Mouse (Mus musculus) stomach, postnatal 0 days (tissue): Measurements from ENCODE around the gene Lsamp. TPM values are rescaled to one million over a fixed set of nuclear protein-coding genes. Genes with fewer than 3 reads are reported as not detected.

Experiments
- ATAC-seq: fragments of 200-750 bp; cut with Nextera tagmentation; 2 replicates; pipeline ENCODE4 v1.8.0; 2017; ENCODE audit not compliant: low FRiP score, low TSS enrichment
- DNase-seq: peaks from one replicate; pipeline ENCODE4 v3.0.0-alpha.2; 2016; ENCODE audit warnings: low spot score
- H3K27ac ChIP-seq: fragments of 300-500 bp; sonication (generic); replicated peaks from 2 replicates; pipeline ENCODE4 v1.5.1; 2014; ENCODE audit warnings: mild to moderate bottlenecking, control low read depth
- H3K27me3 ChIP-seq: fragments of 300-500 bp; sonication (generic); 2 replicates; pipeline ENCODE4 v1.6.1; 2014; ENCODE audit warnings: low read length; ENCODE audit not compliant: control insufficient read depth, insufficient read depth
- H3K36me3 ChIP-seq: fragments of 300-500 bp; sonication (generic); 2 replicates; pipeline ENCODE4 v1.6.1; 2014; ENCODE audit warnings: low read length, mixed read lengths; ENCODE audit not compliant: control insufficient read depth, insufficient read depth
- H3K4me1 ChIP-seq: fragments of 300-500 bp; sonication (generic); replicated peaks from 2 replicates; pipeline ENCODE4 v1.6.1; 2014; ENCODE audit warnings: antibody characterized with exemption; ENCODE audit not compliant: control insufficient read depth, insufficient read depth
- H3K4me2 ChIP-seq: fragments of 300-500 bp; sonication (generic); replicated peaks from 2 replicates; pipeline ENCODE4 v1.6.1; 2014; ENCODE audit warnings: low read depth, mild to moderate bottlenecking, control low read depth, moderate library complexity
- H3K4me3 ChIP-seq: fragments of 300-500 bp; sonication (generic); 2 replicates; pipeline ENCODE4 v1.5.1; 2014; ENCODE audit warnings: low read depth, low read length, control low read depth
- H3K9ac ChIP-seq: fragments of 300-500 bp; sonication (generic); 2 replicates; pipeline ENCODE4 v1.6.1; 2014; ENCODE audit warnings: mild to moderate bottlenecking, low read length, control low read depth, mixed read lengths
- H3K9me3 ChIP-seq: fragments of 300-500 bp; sonication (generic); 2 replicates; pipeline ENCODE4 v1.6.1; 2016; ENCODE audit warnings: low read length; ENCODE audit not compliant: control insufficient read depth
- CTCF ChIP-seq: IDR thresholded peaks from 2 replicates; pipeline ENCODE4 v1.5.1; 2016; ENCODE audit warnings: antibody characterized with exemption, low read depth, mild to moderate bottlenecking, moderate library complexity
- EP300 ChIP-seq: optimal IDR thresholded peaks from 2 replicates; pipeline ENCODE3; 2016; ENCODE audit warnings: antibody characterized with exemption
- WGBS: fragments of 180-500 bp; shearing (Covaris S2); extraction: QIAGEN DNeasy Blood & Tissue Kit; methylation state at CpG from one replicate; pipeline ENCODE4 v1.1.7; 2014; 5-methylcytosine and 5-hydroxymethylcytosine counted together
- polyA plus RNA-seq: library from polyadenylated mRNA; unstranded; fragments of >200 nt; fragmentation: Nextera tagmentation; extraction: Ambion mirVana; gene quantifications from 2 replicates; pipeline ENCODE4 v1.2.1, GENCODE M21; 2015

The Lsamp gene
- polyA plus RNA-seq, 1 experiment from 2014 or later, result 2.8 TPM

GRCm38 (mm10) chr16:40008800-40009199 lies 24.6 kb downstream of the Lsamp start:
- Histone ChIP-seq H3K36me3 (no peaks in the 10 kb centered on the region), H3K4me2 (no peak overlapping the region), H3K4me3 (no peak overlapping the region), H3K27me3 (no peaks in the 10 kb centered on the region), H3K27ac (no peak overlapping the region), H3K4me1 (no peaks in the 10 kb centered on the region), H3K9me3 (no peaks in the 10 kb centered on the region), H3K9ac (no peak overlapping the region)
- no peak for ATAC-seq
- no peak for DNase-seq
- TF ChIP-seq EP300 (no peak), CTCF (no peak)
- WGBS, result 44% methylated on average over 2 of the region's 2 CpGs

DNA sequence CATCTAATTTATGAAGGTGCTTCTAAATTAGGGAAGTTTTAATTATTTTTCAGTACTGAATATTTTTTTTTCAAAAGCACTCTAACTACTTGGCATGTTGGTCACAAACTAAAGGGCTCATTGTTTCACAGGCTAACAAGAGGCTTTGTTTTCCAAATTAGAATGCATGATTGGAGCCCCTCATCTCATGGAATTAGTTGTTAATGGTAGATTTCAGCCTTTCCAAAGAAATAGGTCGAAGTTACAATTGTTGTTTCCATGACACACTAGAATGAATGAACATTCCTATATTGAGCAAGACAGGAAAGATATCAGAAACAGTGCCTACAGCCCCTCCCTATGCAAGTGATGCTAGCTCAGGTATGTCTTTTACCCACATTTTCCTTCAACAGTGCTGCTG lies 26.9 kb downstream of the Lsamp start:
- 65% methylated on average over 1 of the region's 1 CpGs for whole genome bisulfite sequencing
- no peaks in the 10 kb centered on the region for H3K36me3 ChIP-seq
- H3K4me2 ChIP-seq, result no peak overlapping the region
- ATAC-seq (no peak), DNase-seq (no peak)
- H3K27ac ChIP-seq, result no peak overlapping the region
- no peak overlapping the region for H3K9ac ChIP-seq
- H3K9me3 ChIP-seq, result no peaks in the 10 kb centered on the region
- no peak overlapping the region for H3K4me3 ChIP-seq
- H3K4me1 ChIP-seq, result no peaks in the 10 kb centered on the region
- TF ChIP-seq CTCF (no peak), EP300 (no peak)
- H3K27me3 ChIP-seq, result no peaks in the 10 kb centered on the region

DNA sequence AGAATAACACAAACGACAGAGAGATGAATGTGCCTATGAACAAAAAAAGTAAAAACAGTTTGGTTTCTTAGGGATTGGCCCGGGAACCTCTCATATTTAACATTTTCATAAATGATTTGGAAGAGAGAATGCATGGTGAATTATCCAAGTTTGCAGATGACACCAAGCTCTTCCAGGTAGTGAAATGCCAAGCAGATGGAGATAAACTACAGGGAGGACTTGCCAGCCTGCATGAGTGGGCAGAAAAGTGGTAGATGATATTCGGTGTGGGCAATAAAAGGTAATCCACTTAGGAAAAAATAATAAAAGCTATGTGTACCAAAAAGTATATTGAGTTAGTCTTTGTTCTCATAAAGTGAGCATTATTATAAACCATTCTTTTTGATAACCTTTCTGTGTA lies 38.5 kb downstream of the Lsamp start:
- H3K27ac ChIP-seq, result no peak overlapping the region
- WGBS, result 62% methylated on average over 3 of the region's 3 CpGs
- no peaks in the 10 kb centered on the region for H3K9me3 ChIP-seq
- H3K9ac ChIP-seq, result no peak overlapping the region
- DNase-seq (no peak), ATAC-seq (no peak)
- H3K4me2 ChIP-seq, result no peak overlapping the region
- TF ChIP-seq EP300 (no peak), CTCF (no peak)
- no peak overlapping the region for H3K4me3 ChIP-seq
- H3K27me3 ChIP-seq, result no peaks in the 10 kb centered on the region
- no peaks in the 10 kb centered on the region for H3K36me3 ChIP-seq
- H3K4me1 ChIP-seq, result no peaks in the 10 kb centered on the region

DNA sequence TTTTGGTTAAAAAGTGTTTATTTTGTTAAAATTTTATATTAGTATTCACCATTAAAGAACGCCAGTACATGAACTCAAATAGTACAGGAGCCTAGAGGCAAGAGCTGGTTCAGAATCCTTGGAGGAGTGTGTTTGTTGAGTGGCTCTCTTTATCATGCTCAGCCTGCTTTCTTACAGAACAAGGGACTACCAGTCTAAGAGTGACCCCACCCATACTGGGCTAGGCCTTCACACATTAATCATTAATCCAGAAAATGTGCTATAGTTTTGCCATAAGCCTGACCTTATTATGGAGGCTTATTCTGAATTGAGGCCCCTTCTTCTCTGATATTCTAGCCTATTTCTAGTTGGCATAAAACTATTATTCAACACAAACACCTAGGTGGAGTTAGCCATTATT lies 52.6 kb downstream of the Lsamp start:
- Histone ChIP-seq H3K4me2 (no peak overlapping the region), H3K27ac (no peak overlapping the region), H3K4me1 (no peaks in the 10 kb centered on the region), H3K36me3 (no peaks in the 10 kb centered on the region), H3K27me3 (no peaks in the 10 kb centered on the region), H3K9ac (no peak overlapping the region), H3K4me3 (no peak overlapping the region), H3K9me3 (no peaks in the 10 kb centered on the region)
- DNase-seq (peak; percentile 13), ATAC-seq (peak; percentile 57; the same call in 1 of the 2 replicates)
- 53% methylated on average over 1 of the region's 1 CpGs for WGBS
- TF ChIP-seq CTCF (no peak), EP300 (no peak)

GRCm38 (mm10) chr16:40059546-40059945 lies 75.4 kb downstream of the Lsamp start:
- Histone ChIP-seq H3K4me2 (no peak overlapping the region), H3K36me3 (no peaks in the 10 kb centered on the region), H3K4me3 (no peak overlapping the region), H3K4me1 (no peaks in the 10 kb centered on the region), H3K27ac (no peak overlapping the region), H3K9me3 (no peaks in the 10 kb centered on the region), H3K9ac (no peak overlapping the region), H3K27me3 (no peaks in the 10 kb centered on the region)
- no peak for DNase-seq
- ATAC-seq, result no peak
- WGBS, result 32% methylated on average over 2 of the region's 2 CpGs
- TF ChIP-seq CTCF (no peak), EP300 (no peak)

- Histone ChIP-seq H3K4me1 (no peaks in the 10 kb centered on the region), H3K4me3 (no peak overlapping the region), H3K27me3 (no peaks in the 10 kb centered on the region), H3K36me3 (no peaks in the 10 kb centered on the region), H3K9ac (no peak overlapping the region), H3K27ac (no peak overlapping the region), H3K9me3 (no peaks in the 10 kb centered on the region), H3K4me2 (no peak overlapping the region)
- ATAC-seq (no peak), DNase-seq (no peak)
- 50% methylated on average over 1 of the region's 1 CpGs for WGBS
- no peak for TF ChIP-seq CTCF
- no peak for TF ChIP-seq EP300
Measured at GRCm38 (mm10) chr16:40059968-40060367, 75.8 kb downstream of the Lsamp start.
